Mouse (Mus musculus) kidney, embryonic 16.5 days (tissue): ENCODE results near the gene C1qtnf6. TPM values are rescaled to one million over a fixed set of nuclear protein-coding genes. Genes with fewer than 3 reads are reported as not detected.

ENCODE experiments used
- ATAC-seq: fragments of 200-750 bp; cut with Nextera tagmentation; 2 replicates; pipeline ENCODE4 v1.8.0; 2017; ENCODE audit warnings: moderate TSS enrichment; ENCODE audit not compliant: low FRiP score, low TSS enrichment
- H3K27ac ChIP-seq: fragments of 300-500 bp; sonication (generic); 2 replicates; pipeline ENCODE4 v1.5.1; 2014; ENCODE audit warnings: low read length
- H3K27me3 ChIP-seq: fragments of 300-500 bp; sonication (generic); 2 replicates; pipeline ENCODE4 v1.6.1; 2014; ENCODE audit warnings: low read length, control low read depth, mixed read lengths; ENCODE audit not compliant: insufficient read depth
- H3K36me3 ChIP-seq: fragments of 300-500 bp; sonication (generic); 2 replicates; pipeline ENCODE4 v1.6.1; 2014; ENCODE audit warnings: low read length, control low read depth, mixed read lengths; ENCODE audit not compliant: insufficient read depth
- H3K4me1 ChIP-seq: fragments of 300-500 bp; sonication (generic); 2 replicates; pipeline ENCODE4 v1.6.1; 2014; ENCODE audit warnings: low read length, control low read depth, mixed read lengths; ENCODE audit not compliant: insufficient read depth
- H3K4me2 ChIP-seq: fragments of 300-500 bp; sonication (generic); replicated peaks from 2 replicates; pipeline ENCODE4 v1.6.1; 2014; ENCODE audit warnings: low read depth, low read length
- H3K4me3 ChIP-seq: fragments of 300-500 bp; sonication (generic); 2 replicates; pipeline ENCODE4 v1.5.1; 2014; ENCODE audit warnings: mild to moderate bottlenecking, low read length
- H3K9ac ChIP-seq: fragments of 300-500 bp; sonication (generic); replicated peaks from 2 replicates; pipeline ENCODE4 v1.6.1; 2014; ENCODE audit warnings: low read length
- H3K9me3 ChIP-seq: fragments of 300-500 bp; sonication (generic); 2 replicates; pipeline ENCODE4 v1.6.1; 2016; ENCODE audit warnings: low read length, control low read depth
- WGBS: fragments of 180-500 bp; shearing (Covaris S2); extraction: QIAGEN DNeasy Blood & Tissue Kit; methylation state at CpG from one replicate; pipeline ENCODE4 v1.1.7; 2014; 5-methylcytosine and 5-hydroxymethylcytosine counted together
- polyA plus RNA-seq: library from polyadenylated mRNA; unstranded; fragments of >200 nt; fragmentation: Nextera tagmentation; extraction: Ambion mirVana; gene quantifications from 2 replicates; pipeline ENCODE4 v1.2.1, GENCODE M21; 2015

C1qtnf6 gene
- polyA plus RNA-seq, 1 experiment from 2014 or later: 33.7 TPM

GRCm38 (mm10) chr15:78509297-78509899, 21.8 kb downstream of the C1qtnf6 start:
- H3K36me3 ChIP-seq: no peaks in the 10 kb centered on the region
- H3K27me3 ChIP-seq: no peaks in the 10 kb centered on the region
- H3K9ac ChIP-seq: no peak overlapping the region
- WGBS: 51% methylated on average over 12 of the region's 12 CpGs
- no peak overlapping the region for H3K4me3 ChIP-seq
- no peak overlapping the region for H3K27ac ChIP-seq
- peaks cover 18% of the 10 kb centered on the region; the same call in 1 of the 2 replicates for H3K4me1 ChIP-seq
- peaks cover 5% of the 10 kb centered on the region; the same call in 1 of the 2 replicates for H3K9me3 ChIP-seq
- no peak for ATAC-seq
- no peak overlapping the region for H3K4me2 ChIP-seq

DNA sequence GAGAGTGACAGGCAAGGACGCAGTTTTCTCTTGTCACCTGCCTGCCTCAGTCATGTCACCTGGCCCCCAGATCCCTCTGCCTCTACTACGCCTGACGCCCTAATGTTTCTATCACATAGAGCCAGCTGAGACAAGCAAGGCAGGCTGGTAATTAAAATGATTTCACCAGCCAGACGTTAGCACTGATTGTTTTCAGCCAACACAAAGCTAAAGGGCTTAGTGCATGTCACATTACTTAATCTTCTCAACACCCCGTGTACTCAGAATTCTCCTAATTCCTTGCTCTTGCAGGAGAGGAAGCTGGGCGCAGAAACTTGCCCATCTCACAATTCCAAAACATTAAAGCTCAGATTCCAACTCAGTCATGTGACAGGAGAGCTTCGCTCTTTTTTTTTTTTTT, 22.8 kb downstream of the C1qtnf6 start:
- H3K27me3 ChIP-seq: no peaks in the 10 kb centered on the region
- WGBS: 73% methylated on average over 7 of the region's 7 CpGs
- no peak overlapping the region for H3K27ac ChIP-seq
- H3K9me3 ChIP-seq: peaks cover 5% of the 10 kb centered on the region; the same call in 1 of the 2 replicates
- H3K36me3 ChIP-seq: no peaks in the 10 kb centered on the region
- H3K4me2 ChIP-seq: no peak overlapping the region
- no peak overlapping the region for H3K9ac ChIP-seq
- peaks cover 18% of the 10 kb centered on the region; the same call in 1 of the 2 replicates for H3K4me1 ChIP-seq
- H3K4me3 ChIP-seq: no peak overlapping the region
- no peak for ATAC-seq

DNA sequence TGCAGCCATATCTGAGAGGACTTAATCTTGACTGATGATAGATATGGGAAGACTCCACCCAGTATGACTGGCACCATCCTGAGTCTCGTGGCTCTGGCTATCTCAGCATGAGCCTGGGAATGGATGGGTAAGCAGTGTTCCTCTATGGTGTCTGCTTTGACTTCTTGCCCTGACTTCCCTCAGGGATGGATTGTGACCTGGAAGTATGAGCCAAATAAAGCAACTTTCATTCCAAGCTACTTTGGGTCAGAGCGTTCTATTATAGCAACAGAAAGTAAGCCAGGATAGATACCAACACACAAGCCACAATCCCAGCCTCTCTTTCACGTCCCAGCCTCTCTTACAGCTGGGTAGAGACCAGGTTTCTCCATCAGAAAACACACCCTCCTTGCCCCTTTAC, 25.7 kb downstream of the C1qtnf6 start:
- no peak overlapping the region for H3K9ac ChIP-seq
- WGBS: 86% methylated on average over 3 of the region's 3 CpGs

DNA sequence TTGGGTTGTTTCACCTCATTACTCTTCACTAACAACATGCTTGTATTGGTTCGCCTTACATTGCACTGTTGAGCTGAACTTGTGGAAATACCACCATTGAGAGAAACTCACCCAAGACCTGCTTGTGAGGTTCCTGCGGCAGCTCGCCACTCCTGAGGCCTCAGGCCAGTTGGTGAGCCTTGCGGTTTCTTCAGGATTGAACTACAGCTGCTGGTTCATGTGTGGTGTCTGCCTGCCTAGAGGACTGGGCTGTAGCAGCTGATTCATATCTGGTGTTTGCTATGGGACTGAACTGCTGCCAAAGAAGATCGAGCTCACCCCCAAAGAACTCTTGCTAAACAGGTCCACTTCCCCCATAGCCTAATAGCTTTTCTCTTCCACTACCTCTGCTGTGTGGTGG, 26.4 kb downstream of the C1qtnf6 start:
- Histone ChIP-seq H3K27me3 (no peaks in the 10 kb centered on the region), H3K9me3 (peaks cover 5% of the 10 kb centered on the region; the same call in 1 of the 2 replicates), H3K4me3 (no peak overlapping the region), H3K4me2 (no peak overlapping the region), H3K27ac (no peak overlapping the region), H3K4me1 (0 out of 2 replicates have a peak, but pooled peaks cover 2% of the 10 kb centered on the region), H3K36me3 (no peaks in the 10 kb centered on the region), H3K9ac (no peak overlapping the region)
- 89% methylated on average over 5 of the region's 5 CpGs for WGBS
- ATAC-seq: no peak

More for the DNA sequence above, 25.7 kb downstream of the C1qtnf6 start:
- H3K36me3 ChIP-seq: no peaks in the 10 kb centered on the region
- 0 out of 2 replicates have a peak, but pooled peaks cover 6% of the 10 kb centered on the region for H3K4me1 ChIP-seq
- peaks cover 5% of the 10 kb centered on the region; the same call in 1 of the 2 replicates for H3K9me3 ChIP-seq
- H3K27me3 ChIP-seq: no peaks in the 10 kb centered on the region
- H3K27ac ChIP-seq: no peak overlapping the region
- no peak overlapping the region for H3K4me2 ChIP-seq
- no peak for ATAC-seq
- H3K4me3 ChIP-seq: no peak overlapping the region

- H3K27me3 ChIP-seq: no peaks in the 10 kb centered on the region
- no peak overlapping the region for H3K4me2 ChIP-seq
- 81% methylated on average over 1 of the region's 1 CpGs for WGBS
- no peaks in the 10 kb centered on the region for H3K36me3 ChIP-seq
- ATAC-seq: no peak
- no peaks in the 10 kb centered on the region for H3K4me1 ChIP-seq
- H3K4me3 ChIP-seq: no peak overlapping the region
- no peak overlapping the region for H3K9ac ChIP-seq
- no peak overlapping the region for H3K27ac ChIP-seq
- H3K9me3 ChIP-seq: peaks cover 5% of the 10 kb centered on the region; the same call in 1 of the 2 replicates
Observed at GRCm38 (mm10) chr15:78504013-78504412, 27.2 kb downstream of the C1qtnf6 start.

GRCm38 (mm10) chr15:78502437-78503132, 28.6 kb downstream of the C1qtnf6 start:
- no peak for ATAC-seq
- WGBS: 72% methylated on average over 18 of the region's 18 CpGs

DNA sequence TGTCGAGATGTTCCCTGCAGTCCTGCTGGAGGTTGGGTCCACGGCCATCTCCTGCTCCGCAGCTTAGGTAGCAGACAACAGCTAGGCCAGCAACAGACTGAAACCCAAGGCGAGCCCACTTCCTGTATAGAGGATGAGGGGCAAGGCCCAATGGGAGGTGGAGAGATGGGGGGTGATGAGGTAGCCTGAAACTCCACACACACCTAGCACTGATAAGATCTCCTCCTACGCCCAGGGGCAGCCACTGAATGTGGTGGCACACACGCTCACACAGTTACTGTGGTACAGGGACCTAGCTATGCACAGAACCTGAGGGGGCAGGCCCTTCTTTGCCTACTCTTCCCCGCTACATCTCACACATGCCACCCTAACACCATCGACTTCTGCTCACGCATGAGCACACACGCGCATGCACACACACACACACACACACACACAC, 36.2 kb downstream of the C1qtnf6 start, which contains the start of gene Il2rb:
Gene Il2rb (minus strand): TSS at position 304 of the 439 bp plus-strand sequence.
- no peak within 1 kb of the TSS for H3K4me2 ChIP-seq
- ATAC-seq: no peak
- WGBS: 87% methylated on average over 11 of the region's 11 CpGs
- no peak within 1 kb of the TSS for H3K4me3 ChIP-seq
- no peaks in the 10 kb centered on the region for H3K4me1 ChIP-seq
- no peak within 1 kb of the TSS for H3K27ac ChIP-seq
- no peaks in the 10 kb centered on the region for H3K27me3 ChIP-seq
- H3K36me3 ChIP-seq: no peaks in the 10 kb centered on the region
- H3K9me3 ChIP-seq: no peaks in the 10 kb centered on the region
- no peak within 1 kb of the TSS for H3K9ac ChIP-seq

More at GRCm38 (mm10) chr15:78502437-78503132, 28.6 kb downstream of the C1qtnf6 start:
- Histone ChIP-seq H3K4me2 (no peak overlapping the region), H3K36me3 (no peaks in the 10 kb centered on the region), H3K9ac (no peak overlapping the region), H3K4me1 (no peaks in the 10 kb centered on the region), H3K9me3 (peaks cover 5% of the 10 kb centered on the region; the same call in 1 of the 2 replicates), H3K27me3 (no peaks in the 10 kb centered on the region), H3K4me3 (no peak overlapping the region), H3K27ac (no peak overlapping the region)

- Histone ChIP-seq H3K4me2 (no peak overlapping the region), H3K9me3 (no peaks in the 10 kb centered on the region), H3K36me3 (no peaks in the 10 kb centered on the region), H3K27me3 (no peaks in the 10 kb centered on the region), H3K9ac (no peak overlapping the region), H3K4me3 (no peak overlapping the region), H3K4me1 (no peaks in the 10 kb centered on the region), H3K27ac (no peak overlapping the region)
- WGBS: 55% methylated on average over 10 of the region's 10 CpGs
- 0 out of 2 replicates have a peak, but pooled peaks have one; percentile 46 for ATAC-seq
Observed at GRCm38 (mm10) chr15:78493401-78494010, 37.7 kb downstream of the C1qtnf6 start.

DNA sequence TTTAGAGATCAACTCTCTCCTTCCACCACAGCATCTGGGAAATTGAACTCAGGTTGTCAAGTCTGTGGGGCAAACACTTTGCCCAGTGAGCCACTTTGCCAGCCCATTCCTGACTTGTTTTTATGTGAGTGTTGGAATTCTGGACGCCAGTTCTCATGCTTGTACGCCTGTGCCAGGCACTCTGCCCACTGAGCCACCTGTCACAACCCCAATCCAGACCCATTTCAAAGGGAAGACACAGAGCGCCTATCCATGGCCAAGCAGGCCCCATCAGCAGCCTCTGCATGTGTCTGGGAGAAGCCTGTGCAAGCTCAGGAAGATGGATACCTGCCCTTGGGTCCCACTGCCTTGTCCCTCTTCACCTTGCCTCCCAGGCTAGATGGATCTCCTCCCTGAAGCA, 39.9 kb downstream of the C1qtnf6 start:
- H3K9me3 ChIP-seq: no peaks in the 10 kb centered on the region
- no peaks in the 10 kb centered on the region for H3K4me1 ChIP-seq
- no peaks in the 10 kb centered on the region for H3K27me3 ChIP-seq
- no peak overlapping the region for H3K27ac ChIP-seq
- no peak for ATAC-seq
- 91% methylated on average over 3 of the region's 3 CpGs for WGBS
- H3K9ac ChIP-seq: no peak overlapping the region
- H3K4me3 ChIP-seq: no peak overlapping the region
- no peak overlapping the region for H3K4me2 ChIP-seq
- no peaks in the 10 kb centered on the region for H3K36me3 ChIP-seq
